Mouse (Mus musculus): ENCODE results near the gene Tns3. TPM values are rescaled to one million over a fixed set of nuclear protein-coding genes. Genes with fewer than 3 reads are reported as not detected.
A peak's percentile ranks its signal among the peaks of the same experiment; 100 is the strongest.

The Tns3 gene
- polyA plus RNA-seq, 1 experiment from 2014 or later, result 9.1 TPM

- no peak overlapping the region for H3K27ac ChIP-seq (replicated peaks)
- H3K9me3 ChIP-seq (replicated peaks), result no peaks in the 10 kb centered on the region
- H3K4me1 ChIP-seq, result peaks cover 13% of the 10 kb centered on the region; the same call in 1 of the 2 replicates
- WGBS, result 74% methylated on average over 7 of the region's 7 CpGs
- no peak overlapping the region for H3K4me3 ChIP-seq
- no peaks in the 10 kb centered on the region for H3K27me3 ChIP-seq (ENCODE audit: low read depth, poor library complexity, severe bottlenecking)
- peaks cover 9% of the 10 kb centered on the region; the same call in 1 of the 2 replicates for H3K36me3 ChIP-seq
- DNase-seq (ENCODE audit: low spot score), result no peak
These were observed 150.7 kb downstream of the Tns3 start for GRCm38 (mm10) chr11:8513359-8514253.

GRCm38 (mm10) chr11:8510294-8510693 lies 154.0 kb downstream of the Tns3 start:
- Histone ChIP-seq H3K27me3 (ENCODE audit: low read depth, poor library complexity, severe bottlenecking) (no peaks in the 10 kb centered on the region), H3K9me3 (replicated peaks) (no peaks in the 10 kb centered on the region), H3K27ac (replicated peaks) (no peak overlapping the region), H3K36me3 (peaks cover 5% of the 10 kb centered on the region; the same call in 1 of the 2 replicates), H3K4me3 (no peak overlapping the region), H3K4me1 (peaks cover 13% of the 10 kb centered on the region; the same call in 1 of the 2 replicates)
- no peak for DNase-seq (ENCODE audit: low spot score)
- WGBS, result 69% methylated on average over 2 of the region's 2 CpGs

- peaks cover 5% of the 10 kb centered on the region; the same call in 1 of the 2 replicates for H3K36me3 ChIP-seq
These were observed 154.7 kb downstream of the Tns3 start for GRCm38 (mm10) chr11:8509614-8510013.

GRCm38 (mm10) chr11:8503735-8504134 lies 160.6 kb downstream of the Tns3 start:
- Histone ChIP-seq H3K36me3 (no peaks in the 10 kb centered on the region), H3K27me3 (ENCODE audit: low read depth, poor library complexity, severe bottlenecking) (no peaks in the 10 kb centered on the region), H3K9me3 (replicated peaks) (no peaks in the 10 kb centered on the region), H3K27ac (replicated peaks) (no peak overlapping the region), H3K4me1 (peaks cover 10% of the 10 kb centered on the region), H3K4me3 (no peak overlapping the region)
- DNase-seq (ENCODE audit: low spot score), result no peak
- WGBS, result 26% methylated on average over 11 of the region's 11 CpGs

More at GRCm38 (mm10) chr11:8509614-8510013, 154.7 kb downstream of the Tns3 start:
- DNase-seq (ENCODE audit: low spot score), result no peak
- H3K27me3 ChIP-seq (ENCODE audit: low read depth, poor library complexity, severe bottlenecking), result no peaks in the 10 kb centered on the region
- 86% methylated on average over 7 of the region's 7 CpGs for WGBS
- no peaks in the 10 kb centered on the region for H3K9me3 ChIP-seq (replicated peaks)
- peaks cover 13% of the 10 kb centered on the region; the same call in 1 of the 2 replicates for H3K4me1 ChIP-seq
- no peak overlapping the region for H3K4me3 ChIP-seq
- no peak overlapping the region for H3K27ac ChIP-seq (replicated peaks)

GRCm38 (mm10) chr11:8500855-8501254 lies 163.5 kb downstream of the Tns3 start:
- Histone ChIP-seq H3K9me3 (replicated peaks) (no peaks in the 10 kb centered on the region), H3K36me3 (no peaks in the 10 kb centered on the region), H3K27ac (replicated peaks) (no peak overlapping the region), H3K4me1 (peaks cover 10% of the 10 kb centered on the region), H3K27me3 (ENCODE audit: low read depth, poor library complexity, severe bottlenecking) (no peaks in the 10 kb centered on the region), H3K4me3 (no peak overlapping the region)
- DNase-seq (ENCODE audit: low spot score), result no peak
- WGBS, result 87% methylated on average over 6 of the region's 6 CpGs

- no peaks in the 10 kb centered on the region for H3K27me3 ChIP-seq (ENCODE audit: low read depth, poor library complexity, severe bottlenecking)
- H3K9me3 ChIP-seq (replicated peaks), result no peaks in the 10 kb centered on the region
- H3K27ac ChIP-seq (replicated peaks), result 0 out of 2 replicates have a peak overlapping the region, but pooled peaks have one; percentile 3
- no peaks in the 10 kb centered on the region for H3K4me1 ChIP-seq
- peaks cover 10% of the 10 kb centered on the region for H3K36me3 ChIP-seq
- WGBS, result 81% methylated on average over 6 of the region's 6 CpGs
- DNase-seq (ENCODE audit: low spot score), result no peak
- no peak overlapping the region for H3K4me3 ChIP-seq
These were observed 167.2 kb downstream of the Tns3 start for GRCm38 (mm10) chr11:8497136-8497535.

- no peak for DNase-seq (ENCODE audit: low spot score)
- H3K36me3 ChIP-seq, result peaks cover 14% of the 10 kb centered on the region
- H3K4me1 ChIP-seq, result no peaks in the 10 kb centered on the region
- no peak overlapping the region for H3K4me3 ChIP-seq
- H3K27ac ChIP-seq (replicated peaks), result 0 out of 2 replicates have a peak overlapping the region, but pooled peaks have one; percentile 3
- WGBS, result 69% methylated on average over 5 of the region's 5 CpGs
- H3K27me3 ChIP-seq (ENCODE audit: low read depth, poor library complexity, severe bottlenecking), result no peaks in the 10 kb centered on the region
- H3K9me3 ChIP-seq (replicated peaks), result no peaks in the 10 kb centered on the region
These were observed 167.6 kb downstream of the Tns3 start for GRCm38 (mm10) chr11:8496686-8497085.

- Histone ChIP-seq H3K36me3 (peaks cover 19% of the 10 kb centered on the region), H3K4me3 (no peak overlapping the region), H3K9me3 (replicated peaks) (no peaks in the 10 kb centered on the region), H3K27me3 (ENCODE audit: low read depth, poor library complexity, severe bottlenecking) (no peaks in the 10 kb centered on the region), H3K27ac (replicated peaks) (no peak overlapping the region), H3K4me1 (no peaks in the 10 kb centered on the region)
- 93% methylated on average over 7 of the region's 7 CpGs for WGBS
- no peak for DNase-seq (ENCODE audit: low spot score)
These were observed 168.5 kb downstream of the Tns3 start for GRCm38 (mm10) chr11:8495801-8496200.

GRCm38 (mm10) chr11:8495036-8495435 lies 169.3 kb downstream of the Tns3 start:
- H3K36me3 ChIP-seq, result peaks cover 19% of the 10 kb centered on the region
- WGBS, result 93% methylated on average over 8 of the region's 8 CpGs
- H3K9me3 ChIP-seq (replicated peaks), result no peaks in the 10 kb centered on the region
- no peaks in the 10 kb centered on the region for H3K27me3 ChIP-seq (ENCODE audit: low read depth, poor library complexity, severe bottlenecking)
- DNase-seq (ENCODE audit: low spot score), result no peak
- no peak overlapping the region for H3K4me3 ChIP-seq
- H3K4me1 ChIP-seq, result no peaks in the 10 kb centered on the region
- H3K27ac ChIP-seq (replicated peaks), result no peak overlapping the region

GRCm38 (mm10) chr11:8493931-8494490 lies 170.3 kb downstream of the Tns3 start:
- H3K4me1 ChIP-seq, result no peaks in the 10 kb centered on the region
- H3K27ac ChIP-seq (replicated peaks), result no peak overlapping the region
- 85% methylated on average over 8 of the region's 8 CpGs for WGBS
- H3K9me3 ChIP-seq (replicated peaks), result no peaks in the 10 kb centered on the region
- peaks cover 19% of the 10 kb centered on the region for H3K36me3 ChIP-seq
- no peak overlapping the region for H3K4me3 ChIP-seq
- H3K27me3 ChIP-seq (ENCODE audit: low read depth, poor library complexity, severe bottlenecking), result no peaks in the 10 kb centered on the region
- no peak for DNase-seq (ENCODE audit: low spot score)

GRCm38 (mm10) chr11:8492332-8492731 lies 172.0 kb downstream of the Tns3 start:
- H3K4me1 ChIP-seq, result no peaks in the 10 kb centered on the region
- H3K27ac ChIP-seq (replicated peaks), result no peak overlapping the region
- H3K27me3 ChIP-seq (ENCODE audit: low read depth, poor library complexity, severe bottlenecking), result no peaks in the 10 kb centered on the region
- 89% methylated on average over 10 of the region's 10 CpGs for WGBS
- H3K36me3 ChIP-seq, result peaks cover 19% of the 10 kb centered on the region
- no peak for DNase-seq (ENCODE audit: low spot score)
- H3K4me3 ChIP-seq, result no peak overlapping the region
- no peaks in the 10 kb centered on the region for H3K9me3 ChIP-seq (replicated peaks)

GRCm38 (mm10) chr11:8488248-8488647 lies 176.1 kb downstream of the Tns3 start:
- 89% methylated on average over 6 of the region's 6 CpGs for WGBS
- peaks cover 19% of the 10 kb centered on the region for H3K36me3 ChIP-seq
- H3K4me1 ChIP-seq, result no peaks in the 10 kb centered on the region
- no peak overlapping the region for H3K27ac ChIP-seq (replicated peaks)
- DNase-seq (ENCODE audit: low spot score), result no peak
- H3K9me3 ChIP-seq (replicated peaks), result no peaks in the 10 kb centered on the region
- no peak overlapping the region for H3K4me3 ChIP-seq
- no peaks in the 10 kb centered on the region for H3K27me3 ChIP-seq (ENCODE audit: low read depth, poor library complexity, severe bottlenecking)

GRCm38 (mm10) chr11:8486552-8486951 lies 177.8 kb downstream of the Tns3 start:
- Histone ChIP-seq H3K27ac (replicated peaks) (no peak overlapping the region), H3K9me3 (replicated peaks) (no peaks in the 10 kb centered on the region), H3K36me3 (peaks cover 5% of the 10 kb centered on the region; the same call in 1 of the 2 replicates), H3K27me3 (ENCODE audit: low read depth, poor library complexity, severe bottlenecking) (no peaks in the 10 kb centered on the region), H3K4me3 (no peak overlapping the region), H3K4me1 (no peaks in the 10 kb centered on the region)
- DNase-seq (ENCODE audit: low spot score), result no peak
- WGBS, result 87% methylated on average over 4 of the region's 4 CpGs
